Mouse (Mus musculus) left cerebral cortex, postnatal 10 days (tissue): ENCODE data around the gene Neu3. TPM values are rescaled to one million over a fixed set of nuclear protein-coding genes. Genes with fewer than 3 reads are reported as not detected.
"Not testable (repeated sequence)": the region's sequence is repeated elsewhere in the genome, so short reads cannot be mapped to it uniquely, and the experiment has no call there.

Source experiments
- DNase-seq, 2 experiments: peaks; one replicate each; pipeline ENCODE4 v3.0.0; 2021 to 2022; ENCODE audit warnings: low spot score in 2 of 2, mixed read lengths in 1 of 2; ENCODE audit errors: extremely low spot score in 1 of 2
- intact Hi-C: fragments of 180-260 bp; cut with DNase I; formaldehyde crosslinking; loops from one replicate; pipeline ENCODE4 v1.15.1; 2025
- total RNA-seq, 2 experiments: library from RNA; stranded (reverse); gene quantifications; 2 replicates each; pipeline ENCODE4 v1.2.3; 2021

Neu3 gene
- total RNA-seq, 2 experiments from 2014 or later = 2.7 to 3.1 TPM

DNA sequence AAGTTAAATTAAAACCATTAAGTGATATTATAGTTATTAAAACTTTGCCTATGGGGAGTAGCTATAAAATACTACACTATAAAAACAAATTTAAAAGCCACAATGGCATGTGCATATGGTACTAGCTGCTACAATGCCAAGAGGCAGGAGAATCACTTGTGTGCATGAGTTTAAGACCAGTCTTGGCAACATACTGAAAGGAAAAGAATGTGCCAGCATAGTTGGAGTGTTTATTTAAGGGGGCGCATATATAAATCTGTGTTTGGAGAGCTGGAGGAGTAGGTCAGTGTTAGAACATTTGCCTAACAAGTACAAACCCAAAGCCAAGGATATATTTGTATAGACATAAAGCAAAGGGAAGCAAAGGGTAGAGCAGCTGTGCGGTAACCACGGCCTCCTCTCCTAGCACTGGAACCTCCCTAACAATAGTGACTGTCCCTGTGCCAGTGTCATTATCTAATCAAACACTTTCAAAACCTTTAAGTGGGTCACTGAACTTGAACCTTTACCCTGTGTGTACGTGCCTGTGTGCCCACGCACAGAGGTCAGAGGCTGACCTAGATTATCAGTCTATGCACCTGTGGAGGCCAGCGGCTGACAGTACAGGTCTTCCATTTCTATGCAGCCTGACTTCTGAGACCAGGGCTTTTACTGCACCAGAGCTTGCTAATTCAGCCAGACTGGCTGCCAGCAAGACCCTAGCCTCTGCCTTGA is 9.3 kb upstream of the Neu3 start:
- intact Hi-C loops = no loop called here
- DNase-seq = no peak

GRCm38 (mm10) chr7:99836781-99837180 is 8.6 kb upstream of the Neu3 start:
- intact Hi-C loops = no loop called here
- DNase-seq = no peak

DNA sequence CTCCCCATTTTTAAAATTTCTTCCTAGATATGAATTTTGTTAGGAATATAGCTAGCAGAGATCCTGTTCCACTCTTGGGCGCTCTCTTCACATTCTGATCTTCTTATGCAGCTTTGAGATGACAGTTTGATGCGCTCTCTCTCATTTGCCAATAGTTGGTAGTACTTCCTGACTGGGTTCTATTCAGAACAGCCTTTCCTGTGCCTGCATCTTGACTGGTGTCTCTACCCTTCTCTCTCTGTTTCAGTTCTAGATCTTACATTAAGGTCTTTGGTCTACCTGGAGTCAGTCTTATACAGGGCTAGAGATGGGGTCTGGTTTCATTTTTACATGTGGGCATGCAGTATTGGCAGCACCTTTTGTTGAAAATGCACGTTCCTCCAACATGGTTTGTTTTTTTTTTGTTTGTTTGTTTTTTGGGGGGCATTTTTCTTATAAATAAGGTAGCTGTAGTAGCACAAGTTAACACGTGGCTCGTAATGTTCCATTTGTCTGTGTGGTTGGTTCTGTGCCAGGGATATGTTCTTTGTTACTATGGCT is 6.2 kb upstream of the Neu3 start:
- DNase-seq = no peak
- intact Hi-C loops = no loop called here

DNA sequence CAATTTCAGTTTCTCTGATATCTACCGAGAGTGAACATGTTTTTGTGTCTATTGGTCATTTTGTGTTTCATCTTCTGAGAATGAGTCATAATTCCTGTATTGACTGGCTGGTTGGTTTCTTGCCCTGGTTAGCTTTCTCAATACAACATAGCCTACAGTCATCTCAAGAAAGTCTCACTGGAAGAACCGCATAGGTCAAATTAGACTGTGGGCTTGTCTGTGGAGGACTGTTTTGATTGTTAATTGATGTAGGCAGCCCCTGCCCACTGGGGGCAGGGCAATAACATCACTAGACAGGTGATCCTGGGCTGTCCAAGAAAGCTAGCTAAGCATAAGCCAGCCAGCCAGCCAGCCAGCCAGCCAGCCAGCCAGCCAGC is 5.6 kb upstream of the Neu3 start:
- intact Hi-C loops = no loop called here
- DNase-seq = no peak

- intact Hi-C loops = no loop called here
- DNase-seq = no peak
These were observed 5.1 kb upstream of the Neu3 start for GRCm38 (mm10) chr7:99833115-99833845.

DNA sequence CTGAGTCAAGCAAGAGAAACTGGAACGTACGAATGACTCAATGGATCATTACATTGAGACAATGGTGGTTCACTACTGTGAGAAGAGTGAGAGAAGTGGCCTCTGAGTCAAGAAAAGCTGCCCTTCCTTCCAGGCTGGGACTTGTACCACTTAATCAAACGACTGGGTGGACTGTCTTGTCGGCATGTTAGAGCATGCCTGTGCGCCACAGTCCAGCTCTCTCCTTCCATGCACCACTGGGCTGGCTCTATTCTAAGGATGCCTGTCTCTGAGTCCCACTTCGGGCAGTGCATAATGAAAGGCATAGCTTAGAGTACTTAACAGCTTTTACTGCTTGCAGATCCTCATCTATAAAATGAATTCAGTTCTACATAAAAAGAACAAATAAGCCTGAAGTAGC is 2.1 kb downstream of the Neu3 start:
- intact Hi-C loops = no loop called here
- DNase-seq = no peak

GRCm38 (mm10) chr7:99825511-99825910 is 2.7 kb downstream of the Neu3 start:
- DNase-seq = no peak
- intact Hi-C loops = no loop called here

DNA sequence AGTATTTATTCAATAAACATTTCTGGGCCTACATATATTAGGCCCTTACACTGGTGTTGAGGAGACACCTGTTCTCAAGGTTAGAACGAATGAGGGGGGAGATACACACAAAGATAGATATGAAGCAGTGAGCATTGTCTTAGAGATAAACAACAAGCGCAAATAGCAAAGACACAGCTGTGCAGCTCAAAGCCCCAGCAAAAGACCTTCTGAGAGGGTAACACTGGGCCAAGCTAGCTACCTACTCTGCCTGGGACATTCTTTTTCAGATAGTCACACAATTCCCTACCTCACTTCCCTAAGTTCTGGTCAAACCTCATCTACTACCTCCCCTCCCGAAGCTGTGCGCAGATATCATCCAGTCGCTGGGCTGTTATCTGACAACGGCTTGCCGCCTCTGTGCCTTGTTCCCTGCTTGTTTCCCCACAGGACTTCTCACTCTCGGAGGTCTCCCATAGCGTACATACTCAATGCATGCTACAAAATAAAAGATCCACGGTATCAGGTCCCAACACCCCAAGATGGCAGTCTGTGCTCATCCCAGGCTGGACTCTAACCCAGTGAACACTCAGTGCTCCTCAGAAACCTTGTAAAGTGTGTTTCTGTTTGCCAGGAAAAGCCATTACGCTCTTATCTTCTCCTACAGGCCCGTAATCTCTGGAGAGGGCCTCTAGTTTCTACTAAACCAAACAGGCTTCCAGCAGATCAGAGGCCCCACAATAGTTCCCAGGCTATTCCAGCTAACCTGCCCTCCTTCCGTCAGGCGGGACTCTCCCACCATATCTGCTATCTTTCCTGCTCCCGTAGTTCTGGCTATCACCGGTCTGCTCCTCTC is 3.4 kb downstream of the Neu3 start:
- intact Hi-C loops = no loop called here

GRCm38 (mm10) chr7:99823045-99823663 is 5.1 kb downstream of the Neu3 start:
- no peak for DNase-seq
- intact Hi-C loops = no loop called here

More for the DNA sequence above, 3.4 kb downstream of the Neu3 start:
- DNase-seq = no peak

- intact Hi-C loops = no loop called here
- DNase-seq = no peak
These were observed 5.8 kb downstream of the Neu3 start for GRCm38 (mm10) chr7:99822426-99822825.

GRCm38 (mm10) chr7:99821953-99822352 is 6.3 kb downstream of the Neu3 start:
- DNase-seq = no peak
- intact Hi-C loops = no loop called here

GRCm38 (mm10) chr7:99818181-99818725 is 10.0 kb downstream of the Neu3 start:
- DNase-seq, intact Hi-C loops: not testable (repeated sequence)

DNA sequence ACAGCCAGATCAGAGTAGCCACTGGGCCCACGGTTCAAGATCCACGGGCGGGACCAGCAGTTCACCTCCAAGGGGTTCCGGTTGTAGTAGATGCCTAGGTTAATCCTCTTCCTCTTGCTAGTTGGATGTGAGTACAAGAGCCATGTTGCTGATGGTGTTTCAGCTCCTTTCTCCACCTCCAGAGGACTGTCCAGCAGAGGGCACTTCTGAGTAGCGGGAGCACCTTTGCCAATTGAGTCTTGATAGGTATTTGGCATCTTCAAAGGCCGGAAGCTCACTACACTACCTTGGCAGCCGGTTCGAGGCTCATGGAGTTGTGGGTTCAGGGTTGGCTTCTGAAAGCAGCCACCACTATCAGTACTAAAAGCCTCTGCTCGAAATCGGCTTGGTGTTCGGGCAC is 14.8 kb downstream of the Neu3 start:
- DNase-seq = no peak
- intact Hi-C loops = loop anchor here (5.0 kb wide), 1 partner anchor 59 kb away; no protein-coding TSS in a partner anchor

- no peak for DNase-seq
- intact Hi-C loops = loop anchor here (5.0 kb wide), 1 partner anchor 61 kb away; no protein-coding TSS in a partner anchor
These were observed 16.6 kb downstream of the Neu3 start for GRCm38 (mm10) chr7:99811661-99812060.

DNA sequence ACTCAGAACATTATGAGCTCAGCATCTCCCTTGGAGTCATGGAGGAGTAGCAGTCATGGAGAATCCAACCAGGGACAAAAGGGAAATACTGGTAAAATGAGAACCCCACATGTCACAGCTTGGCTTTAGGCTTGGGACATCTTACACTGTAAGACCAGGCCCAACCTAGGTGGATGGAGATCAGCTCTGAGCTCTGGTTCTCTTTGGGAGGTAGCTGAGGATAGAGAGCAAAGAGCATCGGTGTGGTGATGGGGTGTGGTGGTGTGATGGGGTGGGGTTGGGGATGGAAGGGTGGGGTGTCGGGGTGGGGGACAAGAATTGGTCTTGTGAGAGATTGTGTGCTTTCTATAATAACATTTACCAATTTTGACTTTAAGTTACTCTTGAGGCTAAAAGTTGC is 17.4 kb downstream of the Neu3 start:
- intact Hi-C loops = loop anchor here (5.0 kb wide), 1 partner anchor 61 kb away; no protein-coding TSS in a partner anchor
- no peak for DNase-seq

- DNase-seq, intact Hi-C loops: not testable (repeated sequence)
These were observed 21.2 kb downstream of the Neu3 start for GRCm38 (mm10) chr7:99807043-99807442.

DNA sequence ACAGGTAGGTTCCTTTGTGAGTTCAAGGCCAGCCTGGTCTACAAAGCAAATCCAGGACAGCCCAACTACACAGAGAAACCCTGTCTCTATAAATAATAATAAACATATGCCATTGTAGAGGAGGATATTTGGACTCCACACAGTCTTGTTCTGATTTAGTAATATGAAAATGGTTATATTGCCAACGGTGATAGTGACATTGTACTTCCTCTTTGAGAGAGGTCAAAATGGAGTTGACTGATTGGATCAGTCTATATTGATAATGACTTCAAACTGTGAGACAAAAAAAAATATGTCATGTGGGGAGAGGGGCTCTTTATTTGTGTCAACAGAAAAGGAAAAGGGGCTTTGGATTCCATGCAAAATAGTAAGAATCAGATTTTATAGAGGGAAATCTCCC is 22.9 kb downstream of the Neu3 start:
- no peak for DNase-seq
- intact Hi-C loops = no loop called here

DNA sequence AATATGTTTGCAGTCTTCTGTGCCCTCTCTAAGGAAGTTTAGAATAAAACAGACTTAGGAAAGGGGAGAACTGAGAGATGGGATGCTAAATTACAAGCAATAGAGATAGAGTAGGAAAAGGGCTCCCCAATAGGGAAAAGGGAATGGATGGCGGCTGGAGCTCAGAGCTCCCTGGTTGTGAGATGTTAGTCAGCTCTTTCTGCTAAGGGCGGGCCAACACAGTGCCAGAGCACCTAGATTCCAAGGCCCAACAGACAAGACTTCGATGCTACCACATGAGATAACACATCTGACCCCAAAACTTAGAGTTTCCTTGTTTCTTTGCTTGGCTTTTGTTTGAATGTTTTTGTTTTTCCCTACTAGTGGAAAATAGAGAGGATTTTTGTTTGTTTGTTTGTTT is 24.2 kb downstream of the Neu3 start:
- DNase-seq, intact Hi-C loops: not testable (repeated sequence)
